Mouse (Mus musculus) frontal cortex, postnatal 10 days (tissue): ENCODE results near the gene Fmnl3.

Experiments
- DNase-seq, 2 experiments: peaks; one replicate each; pipeline ENCODE4 v3.0.0; 2022; ENCODE audit warnings: low spot score in 2 of 2, mixed read lengths in 1 of 2

Fmnl3 gene

DNA sequence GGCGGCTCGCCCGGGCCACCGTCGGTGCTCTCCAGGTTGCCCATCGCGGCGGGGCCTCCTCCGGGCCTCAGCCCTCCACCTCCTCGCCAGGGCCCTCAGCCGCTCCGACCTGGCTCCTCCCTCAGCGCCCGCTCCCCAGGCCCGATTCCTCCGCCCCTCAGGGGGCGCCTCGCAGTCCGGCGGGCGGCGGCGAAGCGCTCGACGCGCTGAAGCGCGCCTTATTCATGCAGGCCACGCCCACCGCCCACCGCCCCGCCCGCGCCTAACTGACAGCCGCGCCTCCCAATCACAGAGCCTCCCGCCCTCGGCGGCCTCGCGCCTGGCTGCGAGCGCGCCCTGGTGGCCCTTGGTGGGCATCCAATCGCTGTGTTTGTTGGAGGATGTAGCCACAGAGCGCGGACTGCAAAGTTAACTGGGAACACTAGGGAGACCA is at the start of gene Fmnl3:
TSS of gene Fmnl3 (minus strand) at position 224 of the 433 bp plus-strand sequence.
- DNase-seq = peak; percentile 89 to 96

- DNase-seq = no peak
Measured at GRCm38 (mm10) chr15:99417692-99418271, 47.5 kb upstream of the Fmnl3 start.

GRCm38 (mm10) chr15:99416957-99417356 is 46.7 kb upstream of the Fmnl3 start:
- DNase-seq = no peak

- peak in 1 of 2 experiments; percentile 74 for DNase-seq
Measured at GRCm38 (mm10) chr15:99416348-99416882, 46.1 kb upstream of the Fmnl3 start.

DNA sequence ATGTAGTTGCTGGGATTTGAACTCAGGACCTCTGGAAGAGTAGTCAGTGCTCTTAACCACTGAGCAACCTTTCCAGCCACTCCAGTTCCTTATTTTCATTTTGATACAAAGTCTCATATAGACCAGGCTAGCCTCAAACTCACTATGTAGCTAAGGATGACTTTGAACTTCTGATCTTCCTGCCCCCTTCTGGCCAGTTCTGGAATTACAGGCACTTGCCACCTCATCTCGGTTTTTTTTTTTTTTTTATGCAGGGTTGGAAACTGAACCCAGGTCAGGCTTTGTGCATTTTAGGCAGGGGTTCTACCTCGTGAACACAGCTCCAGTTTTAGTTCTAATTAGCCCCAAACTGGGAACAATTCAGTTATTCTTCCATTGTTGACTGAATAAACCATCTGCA is 45.5 kb upstream of the Fmnl3 start:
- DNase-seq = no peak

DNA sequence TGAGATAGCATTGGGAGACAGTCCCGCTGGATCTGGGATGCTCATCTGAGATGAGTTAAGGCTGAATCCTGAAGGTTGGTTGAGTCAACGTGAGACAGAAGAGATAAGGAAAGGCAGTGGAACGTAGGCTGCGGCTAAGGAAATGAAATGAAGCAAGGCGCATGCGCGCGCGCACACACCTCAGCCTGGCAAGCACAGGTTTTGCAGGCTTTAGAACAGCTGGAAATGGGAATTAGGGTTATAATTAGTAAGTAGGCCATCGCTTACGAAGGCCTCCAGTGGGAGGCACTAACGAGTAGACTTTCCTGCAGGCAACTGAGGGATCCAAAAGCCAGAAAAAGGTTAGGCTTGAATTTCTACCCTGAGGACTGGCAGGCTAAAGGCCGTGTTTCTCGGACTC is 41.5 kb upstream of the Fmnl3 start:
- no peak for DNase-seq

DNA sequence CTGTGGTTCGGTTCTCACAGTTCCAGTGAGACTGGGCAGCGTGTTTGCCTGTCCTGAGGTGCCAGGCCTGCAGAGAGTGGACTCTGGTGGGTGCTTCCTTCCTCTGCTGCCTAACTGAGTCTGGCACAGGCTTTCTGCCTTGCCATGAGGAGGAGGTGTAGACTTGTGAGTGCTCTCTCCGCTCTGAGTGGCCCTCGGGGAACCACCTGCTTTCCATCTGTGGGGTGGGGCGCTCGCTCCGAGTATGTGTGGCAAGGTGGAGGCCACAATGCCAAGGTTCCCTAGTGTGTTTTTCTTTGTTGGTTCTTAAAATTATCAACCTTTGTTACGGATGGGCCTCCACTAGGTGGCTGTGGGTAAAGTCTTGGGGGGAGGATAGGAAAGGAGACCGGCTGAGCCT is 38.6 kb upstream of the Fmnl3 start:
- DNase-seq = no peak

DNA sequence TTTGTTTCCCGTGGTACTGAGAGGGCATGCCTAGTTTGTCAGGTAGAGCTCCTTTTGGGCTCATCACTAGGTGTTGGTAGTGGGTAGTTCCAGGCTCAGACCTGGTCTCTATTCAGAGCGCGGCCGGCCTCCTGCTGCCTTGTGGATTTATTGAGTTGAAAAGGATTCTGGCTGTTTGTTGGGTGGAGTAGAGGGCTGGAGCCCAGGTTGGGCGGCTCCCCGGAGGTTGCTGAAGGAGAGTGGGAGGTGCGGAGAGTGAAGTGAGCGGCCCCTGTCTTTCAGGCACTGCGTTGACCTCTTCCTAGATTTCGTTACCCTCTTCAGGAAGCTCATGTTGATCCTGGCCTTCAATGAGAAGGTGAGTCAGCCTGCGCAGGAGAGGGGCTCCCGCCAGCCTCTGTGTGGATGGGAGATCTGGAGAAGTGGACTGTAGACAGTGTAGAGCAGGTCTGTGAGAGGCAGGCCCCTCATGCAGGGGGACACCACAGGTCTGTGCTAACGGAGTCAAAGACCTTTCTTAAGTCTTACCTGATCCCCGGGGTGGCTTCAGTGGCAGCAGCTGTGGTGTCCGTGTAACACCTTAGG is 36.8 kb upstream of the Fmnl3 start:
- no peak for DNase-seq

GRCm38 (mm10) chr15:99405150-99405549 is 34.9 kb upstream of the Fmnl3 start:
- DNase-seq = no peak

GRCm38 (mm10) chr15:99403159-99403889 is 33.0 kb upstream of the Fmnl3 start:
- DNase-seq = no peak

- DNase-seq = no peak
Measured at GRCm38 (mm10) chr15:99400602-99401001, 30.3 kb upstream of the Fmnl3 start.

DNA sequence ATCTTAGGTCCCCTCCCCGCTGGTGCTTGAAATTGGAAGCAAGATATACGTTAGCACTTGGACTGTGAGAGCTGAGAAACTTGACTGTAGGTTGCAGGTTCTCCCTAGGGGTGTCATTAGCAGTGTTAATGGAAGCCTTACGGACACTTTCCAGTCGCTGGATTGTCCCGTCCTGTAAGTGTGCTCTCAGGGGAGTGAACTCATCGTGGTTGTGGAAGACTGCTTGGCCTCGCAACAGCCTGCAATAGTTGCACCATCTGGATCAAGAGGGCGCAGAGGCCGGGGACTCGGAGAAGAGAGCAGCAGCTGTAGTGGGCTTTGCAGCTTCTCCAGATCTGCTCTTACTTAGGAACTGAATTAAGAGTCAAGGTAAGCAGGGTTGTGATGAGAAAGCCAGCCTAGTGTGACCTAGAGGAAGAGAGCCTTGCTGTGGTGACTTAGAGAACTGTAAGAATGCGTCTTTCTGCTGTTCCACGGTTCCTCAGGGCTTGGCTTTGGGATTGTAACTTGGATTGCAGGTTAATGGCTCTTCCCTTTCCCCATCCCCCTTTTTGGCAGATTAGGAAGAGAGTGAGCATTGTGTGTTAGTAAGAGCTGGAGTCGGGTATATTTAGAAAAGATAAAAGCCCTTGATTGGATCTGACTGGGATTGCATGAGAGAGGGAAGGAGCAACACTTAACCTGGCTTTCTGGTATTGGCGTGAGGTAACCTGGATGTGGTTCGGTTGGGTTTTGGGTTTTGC is 29.4 kb upstream of the Fmnl3 start:
- no peak for DNase-seq

- DNase-seq = no peak
Measured at GRCm38 (mm10) chr15:99397622-99398021, 27.3 kb upstream of the Fmnl3 start.

- DNase-seq = no peak
Measured at GRCm38 (mm10) chr15:99396875-99397274, 26.6 kb upstream of the Fmnl3 start.

GRCm38 (mm10) chr15:99396462-99396861 is 26.2 kb upstream of the Fmnl3 start:
- no peak for DNase-seq

DNA sequence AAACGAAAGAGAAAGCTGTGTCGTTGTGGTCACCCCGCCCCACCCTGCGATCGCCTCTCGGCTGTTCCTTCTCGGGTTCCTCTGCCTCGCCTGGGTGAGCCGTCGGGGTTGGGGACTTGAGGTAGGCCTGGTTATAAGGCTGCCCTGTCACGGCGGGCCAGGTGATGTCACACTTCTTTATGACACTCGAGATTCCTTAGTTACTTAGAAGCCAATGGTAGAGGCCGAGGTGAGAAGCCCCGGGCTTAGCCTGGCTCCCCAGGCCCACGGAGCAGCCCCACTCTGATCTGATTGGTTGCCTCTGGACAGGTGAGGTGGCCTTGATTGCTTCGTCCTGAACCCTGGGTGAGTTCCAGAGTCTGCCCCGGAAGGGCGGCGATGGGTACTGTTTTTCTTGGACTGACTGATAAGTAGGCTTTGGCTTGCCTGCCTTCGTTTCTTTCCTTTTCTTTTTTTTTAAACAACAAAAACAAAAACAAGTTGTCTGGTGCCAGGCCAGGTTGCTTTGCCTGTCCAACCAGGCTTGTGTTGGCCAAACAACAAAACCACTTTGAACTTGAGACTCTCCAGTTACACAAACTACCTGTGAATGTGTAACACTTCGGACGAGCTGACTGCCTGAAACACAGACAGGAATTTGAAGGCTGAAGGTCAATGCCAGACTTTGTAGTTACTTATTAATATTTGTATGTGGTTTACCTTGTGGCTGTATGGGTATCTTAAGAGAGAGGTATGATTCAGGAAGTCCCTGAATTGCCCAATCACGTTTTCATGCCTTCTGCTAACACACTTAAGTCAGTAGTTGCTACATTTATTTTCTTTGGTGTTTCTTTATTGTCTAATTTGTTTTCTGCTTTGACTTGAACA is 23.3 kb upstream of the Fmnl3 start:
- DNase-seq = peak in 1 of 2 experiments; percentile 41

- DNase-seq = peak; percentile 99 to 100
Measured at GRCm38 (mm10) chr15:99392486-99393385, 22.5 kb upstream of the Fmnl3 start, which contains the start of gene Tmbim6. TSS of gene Tmbim6 (plus strand) at chr15:99392882.

DNA sequence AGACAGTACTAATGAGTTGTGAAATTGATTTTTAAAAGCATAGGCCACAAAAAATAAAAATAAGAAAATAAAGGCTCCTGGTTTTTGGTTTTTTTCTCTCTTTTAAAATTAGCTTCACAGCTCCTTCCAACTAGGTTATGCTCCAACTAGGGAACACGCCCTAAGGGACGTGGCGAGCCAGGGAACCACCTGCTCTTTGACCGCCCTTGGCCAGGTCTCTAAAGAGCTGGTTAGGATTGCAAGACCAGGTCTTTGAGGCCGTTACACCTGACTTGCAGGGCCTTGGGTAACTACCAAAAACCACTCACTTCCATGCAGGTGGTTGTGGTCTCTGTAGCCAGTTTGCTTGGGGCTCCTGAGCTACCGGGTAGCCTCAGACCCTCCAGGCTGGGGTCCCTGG is 21.7 kb upstream of the Fmnl3 start:
- no peak for DNase-seq

GRCm38 (mm10) chr15:99390472-99391401 is 20.5 kb upstream of the Fmnl3 start:
- DNase-seq = no peak
